Mouse (Mus musculus) limb, embryonic 11.5 days (tissue): Measurements from ENCODE around the gene Galk1. TPM values are rescaled to one million over a fixed set of nuclear protein-coding genes. Genes with fewer than 3 reads are reported as not detected.

Experiments used
- ATAC-seq: fragments of 200-750 bp; cut with Nextera tagmentation; 2 replicates; pipeline ENCODE4 v1.8.0; 2017; ENCODE audit warnings: low read depth; ENCODE audit not compliant: insufficient number of reproducible peaks, low FRiP score, low TSS enrichment
- DNase-seq: peaks from one replicate; pipeline ENCODE4 v3.0.0-alpha.2; 2015; ENCODE audit warnings: low spot score
- H3K27ac ChIP-seq: fragments of 300-500 bp; sonication (generic); replicated peaks from 2 replicates; pipeline ENCODE4 v1.5.1; 2014; ENCODE audit warnings: low read depth, mild to moderate bottlenecking, low read length
- H3K27me3 ChIP-seq: fragments of 300-500 bp; sonication (generic); 2 replicates; pipeline ENCODE4 v1.6.1; 2014; ENCODE audit warnings: mild to moderate bottlenecking, low read length, mixed read lengths; ENCODE audit not compliant: control insufficient read depth, insufficient read depth
- H3K36me3 ChIP-seq: fragments of 300-500 bp; sonication (generic); 2 replicates; pipeline ENCODE4 v1.6.1; 2014; ENCODE audit warnings: mild to moderate bottlenecking, low read length, moderate library complexity, mixed read lengths; ENCODE audit not compliant: control insufficient read depth, insufficient read depth
- H3K4me1 ChIP-seq: fragments of 300-500 bp; sonication (generic); 2 replicates; pipeline ENCODE4 v1.6.1; 2014; ENCODE audit warnings: low read length, mixed read lengths; ENCODE audit not compliant: control insufficient read depth, insufficient read depth
- H3K4me2 ChIP-seq: fragments of 300-500 bp; sonication (generic); 2 replicates; pipeline ENCODE4 v1.6.1; 2014; ENCODE audit warnings: low read depth, mild to moderate bottlenecking, moderate library complexity; ENCODE audit not compliant: severe bottlenecking
- H3K4me3 ChIP-seq: fragments of 300-500 bp; sonication (generic); 2 replicates; pipeline ENCODE4 v1.5.1; 2014; ENCODE audit warnings: low read depth, low read length
- H3K9ac ChIP-seq: fragments of 300-500 bp; sonication (generic); 2 replicates; pipeline ENCODE4 v1.6.1; 2014; ENCODE audit warnings: mild to moderate bottlenecking, low read length
- H3K9me3 ChIP-seq: fragments of 300-500 bp; sonication (generic); 2 replicates; pipeline ENCODE4 v1.6.1; 2016; ENCODE audit warnings: low read length; ENCODE audit not compliant: control insufficient read depth
- WGBS: fragments of 180-500 bp; shearing (Covaris S2); extraction: QIAGEN DNeasy Blood & Tissue Kit; methylation state at CpG from one replicate; pipeline ENCODE4 v1.1.7; 2014; 5-methylcytosine and 5-hydroxymethylcytosine counted together
- polyA plus RNA-seq: library from polyadenylated mRNA; unstranded; fragments of >200 nt; fragmentation: Nextera tagmentation; extraction: Ambion mirVana; gene quantifications from 2 replicates; pipeline ENCODE4 v1.2.1, GENCODE M21; 2014

Galk1 gene
- polyA plus RNA-seq, 1 experiment from 2014 or later: 168 TPM

DNA sequence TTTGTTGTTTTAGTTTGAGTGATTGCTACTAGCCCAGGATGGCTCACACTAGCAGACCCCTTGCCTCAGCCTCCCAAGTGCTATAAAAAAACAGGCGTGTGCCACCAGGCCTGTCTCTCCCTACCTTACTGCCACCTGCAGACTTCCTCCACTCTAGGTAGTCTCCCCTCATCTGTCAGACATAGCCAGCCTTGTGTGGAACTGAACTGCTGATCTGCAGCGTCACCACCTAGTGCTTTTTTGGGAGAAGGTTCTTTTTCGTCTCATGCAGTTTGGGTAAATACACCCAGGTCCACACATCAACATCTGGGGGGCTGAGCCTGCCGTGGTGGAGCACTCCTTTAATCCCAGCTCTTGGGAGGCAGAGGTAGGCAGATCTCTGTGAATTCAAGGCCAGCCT is 15.5 kb downstream of the Galk1 start:
- H3K4me2 ChIP-seq: no peak overlapping the region
- H3K36me3 ChIP-seq: no peaks in the 10 kb centered on the region
- ATAC-seq (no peak), DNase-seq (no peak)
- H3K27ac ChIP-seq: no peak overlapping the region
- H3K4me1 ChIP-seq: no peaks in the 10 kb centered on the region
- H3K9me3 ChIP-seq: no peaks in the 10 kb centered on the region
- 73% methylated on average over 4 of the region's 4 CpGs for WGBS
- H3K27me3 ChIP-seq: peaks cover 4% of the 10 kb centered on the region; the same call in 1 of the 2 replicates
- H3K9ac ChIP-seq: no peak overlapping the region
- H3K4me3 ChIP-seq: no peak overlapping the region

GRCm38 (mm10) chr11:115995256-115995655 is 17.3 kb downstream of the Galk1 start:
- DNase-seq: no peak
- Histone ChIP-seq H3K4me2 (no peak overlapping the region), H3K4me1 (no peaks in the 10 kb centered on the region), H3K9me3 (no peaks in the 10 kb centered on the region), H3K27me3 (peaks cover 4% of the 10 kb centered on the region; the same call in 1 of the 2 replicates), H3K36me3 (no peaks in the 10 kb centered on the region), H3K9ac (no peak overlapping the region), H3K4me3 (no peak overlapping the region), H3K27ac (no peak overlapping the region)
- WGBS: 88% methylated on average over 3 of the region's 3 CpGs
- ATAC-seq: no peak

DNA sequence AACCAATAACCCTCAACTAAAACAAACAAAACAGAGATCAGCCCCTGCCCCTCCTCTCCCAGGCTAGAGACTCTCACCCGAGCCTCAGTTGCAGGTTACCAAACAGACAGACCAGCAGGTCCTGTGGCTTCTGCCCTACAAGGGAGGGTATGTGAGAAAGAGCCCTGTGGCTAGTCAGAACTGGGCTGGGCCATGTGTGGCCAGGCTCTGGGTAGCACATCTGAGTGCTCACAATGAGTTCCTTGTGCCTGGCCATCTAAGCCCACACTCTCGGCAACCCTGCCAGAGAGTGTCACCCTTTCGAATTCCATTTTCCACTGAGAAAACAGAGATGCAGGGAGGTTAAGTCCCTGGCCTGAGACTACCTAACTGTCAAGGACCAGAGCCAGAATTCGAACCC is 20.4 kb downstream of the Galk1 start:
- H3K27me3 ChIP-seq: no peaks in the 10 kb centered on the region
- H3K9ac ChIP-seq: 0 out of 2 replicates have a peak overlapping the region, but pooled peaks have one; percentile 12
- H3K4me1 ChIP-seq: no peaks in the 10 kb centered on the region
- 70% methylated on average over 4 of the region's 4 CpGs for WGBS
- no peak overlapping the region for H3K4me3 ChIP-seq
- no peaks in the 10 kb centered on the region for H3K9me3 ChIP-seq
- H3K4me2 ChIP-seq: no peak overlapping the region
- no peak overlapping the region for H3K27ac ChIP-seq
- no peak for ATAC-seq
- DNase-seq: no peak
- no peaks in the 10 kb centered on the region for H3K36me3 ChIP-seq

GRCm38 (mm10) chr11:115989686-115990085 is 22.8 kb downstream of the Galk1 start:
- no peaks in the 10 kb centered on the region for H3K27me3 ChIP-seq
- H3K36me3 ChIP-seq: no peaks in the 10 kb centered on the region
- no peak overlapping the region for H3K27ac ChIP-seq
- 27% methylated on average over 15 of the region's 15 CpGs for WGBS
- no peak overlapping the region for H3K4me3 ChIP-seq
- H3K4me2 ChIP-seq: peak overlapping the region; percentile 24; the same call in 1 of the 2 replicates
- no peak for ATAC-seq
- H3K9ac ChIP-seq: no peak overlapping the region
- no peak for DNase-seq
- H3K4me1 ChIP-seq: no peaks in the 10 kb centered on the region
- no peaks in the 10 kb centered on the region for H3K9me3 ChIP-seq

DNA sequence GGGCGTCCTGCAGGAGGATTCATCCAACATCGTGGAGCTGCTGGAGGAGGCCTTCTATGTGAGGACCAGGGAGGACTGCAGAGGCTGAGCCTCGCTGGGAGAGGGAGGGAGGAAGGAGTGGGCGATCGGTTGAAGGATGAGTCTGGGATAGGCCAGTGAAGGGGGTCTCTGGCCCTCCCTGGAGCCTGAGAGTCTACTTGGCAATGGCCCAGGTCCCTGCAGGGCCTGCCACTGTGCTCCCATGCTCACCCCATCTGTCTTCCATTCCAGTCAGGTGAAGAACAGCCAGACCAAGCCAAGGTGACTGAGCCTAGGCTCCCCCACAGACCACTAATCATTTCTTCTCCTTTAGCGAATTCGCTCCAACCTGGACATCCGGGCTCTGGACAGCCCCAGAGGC is 29.2 kb downstream of the Galk1 start:
- 85% methylated on average over 8 of the region's 8 CpGs for WGBS
- H3K4me2 ChIP-seq: no peak overlapping the region
- no peak overlapping the region for H3K27ac ChIP-seq
- H3K27me3 ChIP-seq: no peaks in the 10 kb centered on the region
- no peaks in the 10 kb centered on the region for H3K9me3 ChIP-seq
- H3K4me1 ChIP-seq: no peaks in the 10 kb centered on the region
- no peak overlapping the region for H3K4me3 ChIP-seq
- no peaks in the 10 kb centered on the region for H3K36me3 ChIP-seq
- no peak for ATAC-seq
- DNase-seq: no peak
- no peak overlapping the region for H3K9ac ChIP-seq

DNA sequence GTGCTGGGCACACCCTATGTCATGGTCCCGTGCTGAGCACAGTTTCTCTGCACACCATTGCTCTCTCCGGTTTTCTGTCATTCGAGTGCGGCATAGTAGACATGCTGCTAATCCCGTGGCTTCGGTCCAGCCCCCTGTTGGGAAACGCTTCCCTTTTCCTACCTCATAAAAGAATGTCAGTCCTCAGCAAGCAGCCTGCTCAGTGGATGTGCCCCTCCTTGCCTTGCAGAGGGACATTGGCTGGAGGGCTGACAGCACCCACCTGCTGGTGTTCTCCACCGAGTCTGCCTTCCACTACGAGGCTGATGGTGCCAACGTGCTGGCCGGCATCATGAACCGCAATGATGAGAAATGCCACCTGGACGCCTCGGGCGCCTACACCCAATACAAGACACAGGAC is 30.0 kb downstream of the Galk1 start:
- no peak overlapping the region for H3K4me3 ChIP-seq
- ATAC-seq (no peak), DNase-seq (no peak)
- H3K9ac ChIP-seq: no peak overlapping the region
- H3K27me3 ChIP-seq: no peaks in the 10 kb centered on the region
- no peak overlapping the region for H3K4me2 ChIP-seq
- no peaks in the 10 kb centered on the region for H3K36me3 ChIP-seq
- H3K9me3 ChIP-seq: no peaks in the 10 kb centered on the region
- 89% methylated on average over 15 of the region's 15 CpGs for WGBS
- H3K27ac ChIP-seq: no peak overlapping the region
- H3K4me1 ChIP-seq: no peaks in the 10 kb centered on the region

DNA sequence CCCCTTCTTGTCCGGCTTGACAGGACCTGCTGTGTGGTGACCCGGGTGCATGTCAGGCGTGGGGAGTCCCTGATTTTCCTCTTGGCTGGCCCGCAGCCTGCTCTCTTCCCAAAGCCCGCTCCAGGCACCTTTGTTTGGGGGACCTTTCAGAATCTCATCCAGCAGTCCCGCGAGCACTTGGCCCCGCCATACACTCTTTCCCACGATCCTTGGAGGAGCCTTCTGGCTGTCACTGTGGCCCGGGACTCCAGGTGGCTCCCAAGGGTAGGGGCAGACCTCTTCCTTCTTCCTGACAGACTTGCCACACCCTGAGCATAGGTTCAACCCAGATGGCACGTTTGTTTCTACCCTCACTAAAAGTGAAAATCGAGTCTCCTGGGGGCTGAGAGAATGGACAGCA is 37.0 kb downstream of the Galk1 start:
- Histone ChIP-seq H3K4me3 (no peak overlapping the region; the same call in 1 of the 2 replicates), H3K36me3 (no peaks in the 10 kb centered on the region), H3K4me2 (no peak overlapping the region), H3K27me3 (peaks cover 32% of the 10 kb centered on the region), H3K4me1 (peaks cover 6% of the 10 kb centered on the region; the same call in 1 of the 2 replicates), H3K9me3 (no peaks in the 10 kb centered on the region), H3K27ac (no peak overlapping the region), H3K9ac (no peak overlapping the region)
- ATAC-seq (no peak), DNase-seq (no peak)
- 30% methylated on average over 12 of the region's 12 CpGs for WGBS

DNA sequence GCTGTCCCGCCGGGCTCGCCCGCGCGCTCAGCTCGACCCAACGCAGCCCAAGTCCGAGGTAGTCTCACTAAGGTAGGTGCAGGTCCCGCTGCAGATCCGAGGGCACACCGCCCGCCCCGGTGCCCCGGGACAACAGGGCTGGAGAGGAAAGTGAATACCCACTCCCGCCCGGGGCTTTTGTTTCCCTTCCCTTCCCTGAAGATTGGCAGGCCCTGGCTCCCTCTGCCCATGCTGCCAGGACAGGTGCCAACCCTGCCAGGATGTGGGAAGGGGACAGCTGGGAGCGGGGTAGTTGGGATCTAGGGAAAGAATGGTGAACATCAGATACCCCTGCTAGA is 37.5 kb downstream of the Galk1 start:
- Histone ChIP-seq H3K27ac (no peak overlapping the region), H3K27me3 (peaks cover 32% of the 10 kb centered on the region), H3K9me3 (no peaks in the 10 kb centered on the region), H3K4me2 (peak overlapping the region; percentile 66), H3K9ac (peak overlapping the region; percentile 28; the same call in 1 of the 2 replicates), H3K4me1 (peaks cover 6% of the 10 kb centered on the region; the same call in 1 of the 2 replicates), H3K4me3 (peak overlapping the region; percentile 33), H3K36me3 (no peaks in the 10 kb centered on the region)
- WGBS: 5% methylated on average over 18 of the region's 18 CpGs
- ATAC-seq (no peak), DNase-seq (no peak)
